Mouse (Mus musculus): Measurements from ENCODE around the gene Trhde. TPM values are rescaled to one million over a fixed set of nuclear protein-coding genes. Genes with fewer than 3 reads are reported as not detected.

Trhde gene
- polyA plus RNA-seq, 1 experiment from 2014 or later, result 0.21 TPM

GRCm38 (mm10) chr10:114739916-114740315 is 62.2 kb downstream of the Trhde start:
- Histone ChIP-seq H3K27me3 (ENCODE audit: insufficient read depth, low read length) (no peaks in the 10 kb centered on the region), H3K4me1 (ENCODE audit: insufficient read depth, low read length) (peaks cover 6% of the 10 kb centered on the region; the same call in 1 of the 2 replicates), H3K27ac (ENCODE audit: low read length) (no peak overlapping the region), H3K36me3 (ENCODE audit: insufficient read depth, low read length) (no peaks in the 10 kb centered on the region), H3K4me3 (ENCODE audit: low read length) (no peak overlapping the region), H3K9ac (replicated peaks; ENCODE audit: low read length) (no peak overlapping the region), H3K4me2 (replicated peaks; ENCODE audit: low read depth, low read length) (no peak overlapping the region), H3K9me3 (ENCODE audit: low read length) (no peaks in the 10 kb centered on the region)
- no peak for ATAC-seq (ENCODE audit: low FRiP score, low TSS enrichment)
- WGBS, result 93% methylated on average over 5 of the region's 5 CpGs

GRCm38 (mm10) chr10:114737581-114737980 is 64.5 kb downstream of the Trhde start:
- 73% methylated on average over 2 of the region's 2 CpGs for WGBS
- no peaks in the 10 kb centered on the region for H3K36me3 ChIP-seq (ENCODE audit: insufficient read depth, low read length)

GRCm38 (mm10) chr10:114736377-114736776 is 65.7 kb downstream of the Trhde start:
- Histone ChIP-seq H3K4me2 (replicated peaks; ENCODE audit: low read depth, low read length) (no peak overlapping the region), H3K27me3 (ENCODE audit: insufficient read depth, low read length) (no peaks in the 10 kb centered on the region), H3K9ac (replicated peaks; ENCODE audit: low read length) (no peak overlapping the region), H3K4me3 (ENCODE audit: low read length) (no peak overlapping the region), H3K27ac (ENCODE audit: low read length) (no peak overlapping the region), H3K4me1 (ENCODE audit: insufficient read depth, low read length) (no peaks in the 10 kb centered on the region), H3K36me3 (ENCODE audit: insufficient read depth, low read length) (no peaks in the 10 kb centered on the region), H3K9me3 (ENCODE audit: low read length) (no peaks in the 10 kb centered on the region)
- no peak for ATAC-seq (ENCODE audit: low FRiP score, low TSS enrichment)
- 81% methylated on average over 3 of the region's 3 CpGs for WGBS

More at GRCm38 (mm10) chr10:114737581-114737980, 64.5 kb downstream of the Trhde start:
- Histone ChIP-seq H3K4me1 (ENCODE audit: insufficient read depth, low read length) (no peaks in the 10 kb centered on the region), H3K27me3 (ENCODE audit: insufficient read depth, low read length) (no peaks in the 10 kb centered on the region), H3K9ac (replicated peaks; ENCODE audit: low read length) (no peak overlapping the region), H3K4me2 (replicated peaks; ENCODE audit: low read depth, low read length) (no peak overlapping the region), H3K27ac (ENCODE audit: low read length) (no peak overlapping the region), H3K9me3 (ENCODE audit: low read length) (no peaks in the 10 kb centered on the region), H3K4me3 (ENCODE audit: low read length) (no peak overlapping the region)
- ATAC-seq (ENCODE audit: low FRiP score, low TSS enrichment), result no peak

GRCm38 (mm10) chr10:114735678-114736077 is 66.4 kb downstream of the Trhde start:
- Histone ChIP-seq H3K4me2 (replicated peaks; ENCODE audit: low read depth, low read length) (no peak overlapping the region), H3K36me3 (ENCODE audit: insufficient read depth, low read length) (no peaks in the 10 kb centered on the region), H3K4me3 (ENCODE audit: low read length) (no peak overlapping the region), H3K27ac (ENCODE audit: low read length) (no peak overlapping the region), H3K9ac (replicated peaks; ENCODE audit: low read length) (no peak overlapping the region), H3K27me3 (ENCODE audit: insufficient read depth, low read length) (no peaks in the 10 kb centered on the region), H3K9me3 (ENCODE audit: low read length) (no peaks in the 10 kb centered on the region), H3K4me1 (ENCODE audit: insufficient read depth, low read length) (no peaks in the 10 kb centered on the region)
- 16% methylated on average over 5 of the region's 5 CpGs for WGBS
- ATAC-seq (ENCODE audit: low FRiP score, low TSS enrichment), result no peak

- Histone ChIP-seq H3K4me3 (ENCODE audit: low read length) (no peak overlapping the region), H3K9ac (replicated peaks; ENCODE audit: low read length) (no peak overlapping the region), H3K27ac (ENCODE audit: low read length) (no peak overlapping the region), H3K27me3 (ENCODE audit: insufficient read depth, low read length) (no peaks in the 10 kb centered on the region), H3K4me2 (replicated peaks; ENCODE audit: low read depth, low read length) (no peak overlapping the region), H3K36me3 (ENCODE audit: insufficient read depth, low read length) (no peaks in the 10 kb centered on the region), H3K4me1 (ENCODE audit: insufficient read depth, low read length) (no peaks in the 10 kb centered on the region), H3K9me3 (ENCODE audit: low read length) (no peaks in the 10 kb centered on the region)
- no peak for ATAC-seq (ENCODE audit: low FRiP score, low TSS enrichment)
- WGBS, result 77% methylated on average over 2 of the region's 2 CpGs
These were observed 67.0 kb downstream of the Trhde start for GRCm38 (mm10) chr10:114735111-114735510.

- WGBS, result 83% methylated on average over 2 of the region's 2 CpGs
- Histone ChIP-seq H3K27me3 (ENCODE audit: insufficient read depth, low read length) (no peaks in the 10 kb centered on the region), H3K4me2 (replicated peaks; ENCODE audit: low read depth, low read length) (no peak overlapping the region), H3K9me3 (ENCODE audit: low read length) (no peaks in the 10 kb centered on the region), H3K9ac (replicated peaks; ENCODE audit: low read length) (no peak overlapping the region), H3K27ac (ENCODE audit: low read length) (no peak overlapping the region), H3K4me1 (ENCODE audit: insufficient read depth, low read length) (no peaks in the 10 kb centered on the region), H3K36me3 (ENCODE audit: insufficient read depth, low read length) (no peaks in the 10 kb centered on the region), H3K4me3 (ENCODE audit: low read length) (no peak overlapping the region)
- no peak for ATAC-seq (ENCODE audit: low FRiP score, low TSS enrichment)
These were observed 76.5 kb downstream of the Trhde start for GRCm38 (mm10) chr10:114725591-114725990.

- H3K4me3 ChIP-seq (ENCODE audit: low read length), result no peak overlapping the region
- H3K36me3 ChIP-seq (ENCODE audit: insufficient read depth, low read length), result no peaks in the 10 kb centered on the region
- no peaks in the 10 kb centered on the region for H3K27me3 ChIP-seq (ENCODE audit: insufficient read depth, low read length)
- no peaks in the 10 kb centered on the region for H3K9me3 ChIP-seq (ENCODE audit: low read length)
- H3K9ac ChIP-seq (replicated peaks; ENCODE audit: low read length), result no peak overlapping the region
- H3K4me1 ChIP-seq (ENCODE audit: insufficient read depth, low read length), result no peaks in the 10 kb centered on the region
- H3K4me2 ChIP-seq (replicated peaks; ENCODE audit: low read depth, low read length), result no peak overlapping the region
- no peak overlapping the region for H3K27ac ChIP-seq (ENCODE audit: low read length)
- peak; percentile 39; the same call in 1 of the 2 replicates for ATAC-seq (ENCODE audit: low FRiP score, low TSS enrichment)
These were observed 100.3 kb downstream of the Trhde start for GRCm38 (mm10) chr10:114701791-114702190.

GRCm38 (mm10) chr10:114671791-114672415 is 130.2 kb downstream of the Trhde start:
- ATAC-seq (ENCODE audit: low FRiP score, low TSS enrichment), result no peak

GRCm38 (mm10) chr10:114593046-114593445 is 209.1 kb downstream of the Trhde start:
- Histone ChIP-seq H3K27me3 (ENCODE audit: insufficient read depth, low read length) (no peaks in the 10 kb centered on the region), H3K4me2 (replicated peaks; ENCODE audit: low read depth, low read length) (no peak overlapping the region), H3K4me3 (ENCODE audit: low read length) (no peak overlapping the region), H3K36me3 (ENCODE audit: insufficient read depth, low read length) (no peaks in the 10 kb centered on the region), H3K27ac (ENCODE audit: low read length) (no peak overlapping the region), H3K9ac (replicated peaks; ENCODE audit: low read length) (no peak overlapping the region), H3K4me1 (ENCODE audit: insufficient read depth, low read length) (no peaks in the 10 kb centered on the region), H3K9me3 (ENCODE audit: low read length) (no peaks in the 10 kb centered on the region)
- 78% methylated on average over 3 of the region's 3 CpGs for WGBS
- no peak for ATAC-seq (ENCODE audit: low FRiP score, low TSS enrichment)

More at GRCm38 (mm10) chr10:114671791-114672415, 130.2 kb downstream of the Trhde start:
- Histone ChIP-seq H3K4me3 (ENCODE audit: low read length) (no peak overlapping the region), H3K27me3 (ENCODE audit: insufficient read depth, low read length) (no peaks in the 10 kb centered on the region), H3K9me3 (ENCODE audit: low read length) (no peaks in the 10 kb centered on the region), H3K4me1 (ENCODE audit: insufficient read depth, low read length) (no peaks in the 10 kb centered on the region), H3K4me2 (replicated peaks; ENCODE audit: low read depth, low read length) (no peak overlapping the region), H3K36me3 (ENCODE audit: insufficient read depth, low read length) (no peaks in the 10 kb centered on the region), H3K9ac (replicated peaks; ENCODE audit: low read length) (no peak overlapping the region), H3K27ac (ENCODE audit: low read length) (no peak overlapping the region)
- 76% methylated on average over 6 of the region's 6 CpGs for WGBS

- no peaks in the 10 kb centered on the region for H3K27me3 ChIP-seq (ENCODE audit: insufficient read depth, low read length)
- ATAC-seq (ENCODE audit: low FRiP score, low TSS enrichment), result no peak
- WGBS, result 85% methylated on average over 2 of the region's 2 CpGs
These were observed 223.2 kb downstream of the Trhde start for GRCm38 (mm10) chr10:114578926-114579325.

More at GRCm38 (mm10) chr10:114578926-114579325, 223.2 kb downstream of the Trhde start:
- H3K9me3 ChIP-seq (ENCODE audit: low read length), result no peaks in the 10 kb centered on the region
- H3K27ac ChIP-seq (ENCODE audit: low read length), result no peak overlapping the region
- no peak overlapping the region for H3K4me2 ChIP-seq (replicated peaks; ENCODE audit: low read depth, low read length)
- no peak overlapping the region for H3K4me3 ChIP-seq (ENCODE audit: low read length)
- H3K9ac ChIP-seq (replicated peaks; ENCODE audit: low read length), result no peak overlapping the region
- H3K36me3 ChIP-seq (ENCODE audit: insufficient read depth, low read length), result no peaks in the 10 kb centered on the region
- H3K4me1 ChIP-seq (ENCODE audit: insufficient read depth, low read length), result no peaks in the 10 kb centered on the region

Measured in kidney, embryonic 16.5 days (tissue).